Mouse (Mus musculus): ENCODE measurements around the gene Tbc1d1.

- no peak for TF ChIP-seq CTCF (IDR thresholded peaks at IDR 0.05; ENCODE audit: low read depth)
- no peak for TF ChIP-seq EP300 (IDR thresholded peaks at IDR 0.05; ENCODE audit: low read depth)
Observed at GRCm38 (mm10) chr5:64379829-64380228, 223.7 kb downstream of the Tbc1d1 start.
